Mouse (Mus musculus): ENCODE data around the gene Sncg. TPM values are rescaled to one million over a fixed set of nuclear protein-coding genes. Genes with fewer than 3 reads are reported as not detected.
"Not testable (repeated sequence)": the region's sequence is repeated elsewhere in the genome, so short reads cannot be mapped to it uniquely, and the experiment has no call there.

Gene Sncg
- polyA plus RNA-seq, 1 experiment from 2014 or later, result 796 TPM

- H3K27me3 ChIP-seq; ATAC-seq (ENCODE audit: low read depth); H3K27ac ChIP-seq (replicated peaks); H3K36me3 ChIP-seq; H3K9me3 ChIP-seq: not testable (repeated sequence)
- peak overlapping the region; percentile 89 for H3K4me2 ChIP-seq
- peak overlapping the region; percentile 75 for H3K9ac ChIP-seq
- 75% methylated on average over 15 of the region's 15 CpGs for WGBS
- peaks cover 14% of the 10 kb centered on the region for H3K4me1 ChIP-seq (replicated peaks)
- H3K4me3 ChIP-seq, result peak overlapping the region; percentile 46
Observed at GRCm38 (mm10) chr14:34364254-34365146, 10.1 kb downstream of the Sncg start.

GRCm38 (mm10) chr14:34363490-34364253 lies 10.9 kb downstream of the Sncg start:
- Histone ChIP-seq H3K4me3 (peak overlapping the region; percentile 46), H3K27ac (replicated peaks) (peak overlapping the region; percentile 56; the same call in 1 of the 2 replicates), H3K27me3 (no peaks in the 10 kb centered on the region), H3K9me3 (no peaks in the 10 kb centered on the region), H3K4me2 (peak overlapping the region; percentile 89), H3K4me1 (replicated peaks) (peaks cover 14% of the 10 kb centered on the region), H3K9ac (peak overlapping the region; percentile 75), H3K36me3 (no peaks in the 10 kb centered on the region)
- WGBS, result 2% methylated on average over 32 of the region's 32 CpGs
- peak; percentile 85 for ATAC-seq (ENCODE audit: low read depth)

GRCm38 (mm10) chr14:34362726-34363445 lies 11.7 kb downstream of the Sncg start:
- peak overlapping the region; percentile 46 for H3K4me3 ChIP-seq
- H3K4me2 ChIP-seq, result peak overlapping the region; percentile 89
- WGBS, result 35% methylated on average over 18 of the region's 18 CpGs
- peaks cover 14% of the 10 kb centered on the region for H3K4me1 ChIP-seq (replicated peaks)
- H3K9ac ChIP-seq, result peak overlapping the region; percentile 75
- H3K27me3 ChIP-seq, result no peaks in the 10 kb centered on the region
- ATAC-seq (ENCODE audit: low read depth), result peak; percentile 70
- H3K27ac ChIP-seq (replicated peaks), result no peak overlapping the region
- no peaks in the 10 kb centered on the region for H3K36me3 ChIP-seq
- H3K9me3 ChIP-seq, result no peaks in the 10 kb centered on the region

GRCm38 (mm10) chr14:34362135-34362534 lies 12.5 kb downstream of the Sncg start:
- Histone ChIP-seq H3K4me3 (no peak overlapping the region), H3K27ac (replicated peaks) (no peak overlapping the region), H3K4me1 (replicated peaks) (peaks cover 14% of the 10 kb centered on the region), H3K4me2 (no peak overlapping the region), H3K9ac (no peak overlapping the region), H3K36me3 (no peaks in the 10 kb centered on the region), H3K27me3 (no peaks in the 10 kb centered on the region), H3K9me3 (no peaks in the 10 kb centered on the region)
- ATAC-seq (ENCODE audit: low read depth), result no peak
- 87% methylated on average over 4 of the region's 4 CpGs for WGBS

- WGBS, result 56% methylated on average over 6 of the region's 6 CpGs
- Histone ChIP-seq H3K4me3 (no peak overlapping the region), H3K36me3 (no peaks in the 10 kb centered on the region), H3K4me2 (no peak overlapping the region), H3K27ac (replicated peaks) (no peak overlapping the region), H3K9me3 (no peaks in the 10 kb centered on the region), H3K4me1 (replicated peaks) (peaks cover 14% of the 10 kb centered on the region), H3K9ac (no peak overlapping the region), H3K27me3 (no peaks in the 10 kb centered on the region)
- ATAC-seq (ENCODE audit: low read depth), result no peak
Observed at GRCm38 (mm10) chr14:34360251-34360650, 14.3 kb downstream of the Sncg start.

GRCm38 (mm10) chr14:34359676-34360244 lies 14.8 kb downstream of the Sncg start:
- no peak overlapping the region for H3K9ac ChIP-seq
- H3K9me3 ChIP-seq, result no peaks in the 10 kb centered on the region
- H3K4me1 ChIP-seq (replicated peaks), result peaks cover 14% of the 10 kb centered on the region
- no peaks in the 10 kb centered on the region for H3K27me3 ChIP-seq
- H3K4me3 ChIP-seq, result no peak overlapping the region
- 60% methylated on average over 5 of the region's 5 CpGs for WGBS
- ATAC-seq (ENCODE audit: low read depth), result no peak
- no peak overlapping the region for H3K27ac ChIP-seq (replicated peaks)
- no peaks in the 10 kb centered on the region for H3K36me3 ChIP-seq
- no peak overlapping the region for H3K4me2 ChIP-seq

- no peaks in the 10 kb centered on the region for H3K36me3 ChIP-seq
- no peak overlapping the region for H3K4me3 ChIP-seq
- H3K9me3 ChIP-seq, result no peaks in the 10 kb centered on the region
- H3K27ac ChIP-seq (replicated peaks), result no peak overlapping the region
- no peaks in the 10 kb centered on the region for H3K4me1 ChIP-seq (replicated peaks)
- no peak for ATAC-seq (ENCODE audit: low read depth)
- 85% methylated on average over 7 of the region's 7 CpGs for WGBS
- no peaks in the 10 kb centered on the region for H3K27me3 ChIP-seq
- no peak overlapping the region for H3K9ac ChIP-seq
- H3K4me2 ChIP-seq, result no peak overlapping the region
Observed at GRCm38 (mm10) chr14:34357671-34358455, 16.7 kb downstream of the Sncg start.

GRCm38 (mm10) chr14:34355301-34355700 lies 19.3 kb downstream of the Sncg start, which contains the start of gene Fam25c:
TSS of gene Fam25c (minus strand) at chr14:34355433.
- H3K4me3 ChIP-seq, result no peak within 1 kb of the TSS
- no peak within 1 kb of the TSS for H3K27ac ChIP-seq (replicated peaks)
- no peak for ATAC-seq (ENCODE audit: low read depth)
- no peaks in the 10 kb centered on the region for H3K27me3 ChIP-seq
- 85% methylated on average over 6 of the region's 6 CpGs for WGBS
- no peak within 1 kb of the TSS for H3K9ac ChIP-seq
- no peaks in the 10 kb centered on the region for H3K36me3 ChIP-seq
- H3K9me3 ChIP-seq, result no peaks in the 10 kb centered on the region
- H3K4me2 ChIP-seq, result no peak within 1 kb of the TSS
- H3K4me1 ChIP-seq (replicated peaks), result no peaks in the 10 kb centered on the region

GRCm38 (mm10) chr14:34354456-34354855 lies 20.1 kb downstream of the Sncg start:
- Histone ChIP-seq H3K27ac (replicated peaks) (no peak overlapping the region), H3K4me3 (no peak overlapping the region), H3K27me3 (no peaks in the 10 kb centered on the region), H3K4me1 (replicated peaks) (no peaks in the 10 kb centered on the region), H3K9ac (no peak overlapping the region), H3K4me2 (no peak overlapping the region), H3K9me3 (no peaks in the 10 kb centered on the region), H3K36me3 (no peaks in the 10 kb centered on the region)
- no peak for ATAC-seq (ENCODE audit: low read depth)
- 87% methylated on average over 4 of the region's 4 CpGs for WGBS

GRCm38 (mm10) chr14:34353326-34353725 lies 21.3 kb downstream of the Sncg start:
- ATAC-seq (ENCODE audit: low read depth), result no peak
- Histone ChIP-seq H3K9ac (no peak overlapping the region), H3K4me1 (replicated peaks) (no peaks in the 10 kb centered on the region), H3K4me3 (no peak overlapping the region), H3K27me3 (no peaks in the 10 kb centered on the region), H3K36me3 (no peaks in the 10 kb centered on the region), H3K27ac (replicated peaks) (no peak overlapping the region), H3K4me2 (no peak overlapping the region), H3K9me3 (no peaks in the 10 kb centered on the region)
- WGBS, result 94% methylated on average over 3 of the region's 3 CpGs

- H3K36me3 ChIP-seq, result no peaks in the 10 kb centered on the region
- no peaks in the 10 kb centered on the region for H3K4me1 ChIP-seq (replicated peaks)
- no peak for ATAC-seq (ENCODE audit: low read depth)
- H3K9me3 ChIP-seq, result no peaks in the 10 kb centered on the region
- no peak overlapping the region for H3K4me2 ChIP-seq
- H3K27ac ChIP-seq (replicated peaks), result no peak overlapping the region
- no peak overlapping the region for H3K9ac ChIP-seq
- H3K27me3 ChIP-seq, result no peaks in the 10 kb centered on the region
- H3K4me3 ChIP-seq, result no peak overlapping the region
- 70% methylated on average over 6 of the region's 6 CpGs for WGBS
Observed at GRCm38 (mm10) chr14:34352523-34352922, 22.1 kb downstream of the Sncg start.
